Mouse (Mus musculus): ENCODE results near the gene Ovol2. TPM values are rescaled to one million over a fixed set of nuclear protein-coding genes. Genes with fewer than 3 reads are reported as not detected.

The Ovol2 gene
- not detected for total RNA-seq (2023)

DNA sequence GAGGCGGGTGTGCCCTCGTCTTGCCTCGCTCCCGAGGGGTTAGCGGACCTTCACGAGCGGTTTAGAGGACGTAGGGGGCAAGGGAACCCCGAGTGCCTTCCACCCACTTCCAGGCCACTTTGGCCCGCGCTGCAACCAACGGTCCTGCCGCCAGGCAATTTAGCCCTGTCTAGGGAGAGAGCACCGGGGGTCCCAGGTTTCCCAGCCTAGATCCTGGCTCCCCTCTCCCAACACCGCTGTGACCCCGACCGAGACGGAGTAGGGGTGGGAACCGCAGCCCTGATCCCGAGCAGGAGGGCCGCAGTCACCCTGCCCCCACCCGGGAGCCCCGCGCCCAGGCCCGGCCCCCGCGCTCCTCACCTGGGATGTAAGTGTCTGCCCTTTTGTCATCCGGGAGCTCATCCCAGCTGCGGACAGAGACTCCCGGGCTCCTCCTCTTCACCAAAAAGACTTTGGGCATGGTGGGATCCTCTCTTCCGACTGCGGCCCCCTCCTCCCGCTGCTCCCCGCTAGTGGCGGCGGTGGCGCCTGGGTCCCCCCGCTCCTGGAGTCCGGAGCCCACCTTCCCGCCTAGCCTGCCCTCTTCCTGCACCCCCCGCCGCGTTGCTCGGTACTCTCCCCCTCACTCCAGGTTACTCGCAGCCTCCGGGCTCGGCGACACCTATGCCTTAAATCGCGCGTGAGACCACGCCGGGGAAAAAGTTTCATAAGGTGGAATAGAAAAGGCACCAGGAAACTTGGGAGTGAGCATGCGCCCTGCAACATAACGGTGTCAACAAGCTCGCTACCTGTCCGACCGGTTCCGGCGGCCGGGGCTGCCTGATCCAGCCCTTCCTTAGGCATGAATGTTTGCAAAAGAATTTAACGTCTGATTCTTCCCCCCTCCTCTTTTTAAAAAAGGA lies at the start of gene Ovol2:
Ovol2 (minus strand) TSS at position 746 of the 902 bp plus-strand sequence.

GRCm38 (mm10) chr2:144368400-144369019 lies 36.6 kb upstream of the Ovol2 start, which contains the start of the genes Kat14 and Pet117:
Gene Kat14 (plus strand): TSS chr2:144368983.
Gene Pet117 (plus strand): TSS chr2:144368996.

GRCm38 (mm10) chr2:144270507-144271420 lies 61.2 kb downstream of the Ovol2 start, which contains the start of the genes Mgme1 and Snx5:
Gene Mgme1 (plus strand): TSS chr2:144270663.
Gene Snx5 (minus strand): TSS chr2:144270906.

Other genes starting within 250 kb of the Ovol2 start
- gene Mgme1, start 61.5 kb downstream of the Ovol2 start, total RNA-seq (2023), result 1 to 10 TPM; 4.7 to 6.1 TPM
- gene Snx5, start 61.2 kb downstream of the Ovol2 start, total RNA-seq (2023), result 10 to 100 TPM; 84.8 to 94.2 TPM
- gene Kat14, start 36.8 kb upstream of the Ovol2 start, total RNA-seq (2023), result 10 to 100 TPM; 17.4 to 23.0 TPM
- 1 to 10 TPM; 4.4 to 7.3 TPM for gene Pet117, start 36.9 kb upstream of the Ovol2 start, total RNA-seq (2023)
- gene Dzank1, start 195.3 kb upstream of the Ovol2 start, total RNA-seq (2023), result not detected
- gene Polr3f, start 195.6 kb upstream of the Ovol2 start, total RNA-seq (2023), result 10 to 100 TPM; 20.1 to 24.6 TPM
- 1 to 10 TPM; 2.5 to 2.6 TPM for gene Rbbp9, start 218.7 kb upstream of the Ovol2 start, total RNA-seq (2023)
- 10 to 100 TPM; 42.7 to 49.9 TPM for gene Sec23b, start 224.1 kb upstream of the Ovol2 start, total RNA-seq (2023)